Mouse (Mus musculus) hindbrain, embryonic 16.5 days (tissue): Measurements from ENCODE around the gene BC107364. TPM values are rescaled to one million over a fixed set of nuclear protein-coding genes. Genes with fewer than 3 reads are reported as not detected.
"Not testable (repeated sequence)": the region's sequence is repeated elsewhere in the genome, so short reads cannot be mapped to it uniquely, and the experiment has no call there.

Source experiments
- ATAC-seq: fragments of 200-750 bp; cut with Nextera tagmentation; 2 replicates; pipeline ENCODE4 v1.8.0; 2017; ENCODE audit warnings: moderate TSS enrichment, moderate library complexity
- H3K27ac ChIP-seq: fragments of 300-500 bp; sonication (generic); 2 replicates; pipeline ENCODE4 v1.5.1; 2014; ENCODE audit warnings: low read depth, mild to moderate bottlenecking, control low read depth, low read length, moderate library complexity
- H3K27me3 ChIP-seq: fragments of 300-500 bp; sonication (generic); replicated peaks from 2 replicates; pipeline ENCODE4 v1.6.1; 2014; ENCODE audit warnings: low read length; ENCODE audit not compliant: control insufficient read depth, insufficient read depth
- H3K36me3 ChIP-seq: fragments of 300-500 bp; sonication (generic); 2 replicates; pipeline ENCODE4 v1.6.1; 2014; ENCODE audit warnings: mild to moderate bottlenecking, low read length, moderate library complexity, mixed read lengths; ENCODE audit not compliant: control insufficient read depth, insufficient read depth
- H3K4me1 ChIP-seq: fragments of 300-500 bp; sonication (generic); 2 replicates; pipeline ENCODE4 v1.6.1; 2014; ENCODE audit warnings: low read depth, low read length; ENCODE audit not compliant: control insufficient read depth, insufficient read depth
- H3K4me2 ChIP-seq: fragments of 300-500 bp; sonication (generic); 2 replicates; pipeline ENCODE4 v1.6.1; 2014; ENCODE audit warnings: mild to moderate bottlenecking, low read length, control low read depth, moderate library complexity
- H3K4me3 ChIP-seq: fragments of 300-500 bp; sonication (generic); 2 replicates; pipeline ENCODE4 v1.5.1; 2014; ENCODE audit warnings: mild to moderate bottlenecking, low read length, control low read depth, moderate library complexity
- H3K9ac ChIP-seq: fragments of 300-500 bp; sonication (generic); 2 replicates; pipeline ENCODE4 v1.6.1; 2014; ENCODE audit warnings: low read depth, mild to moderate bottlenecking, control low read depth, low read length, moderate library complexity
- H3K9me3 ChIP-seq: fragments of 300-500 bp; sonication (generic); 2 replicates; pipeline ENCODE4 v1.6.1; 2014; ENCODE audit warnings: mild to moderate bottlenecking, low read length, moderate library complexity; ENCODE audit not compliant: control insufficient read depth
- WGBS: fragments of 180-500 bp; shearing (Covaris S2); extraction: QIAGEN DNeasy Blood & Tissue Kit; methylation state at CpG from one replicate; pipeline ENCODE4 v1.1.7; 2014; 5-methylcytosine and 5-hydroxymethylcytosine counted together
- polyA plus RNA-seq: library from polyadenylated mRNA; unstranded; fragments of >200 nt; fragmentation: Nextera tagmentation; extraction: Ambion mirVana; gene quantifications from 2 replicates; pipeline ENCODE4 v1.2.1, GENCODE M21; 2015

BC107364 gene
- polyA plus RNA-seq, 1 experiment from 2014 or later, result not detected

DNA sequence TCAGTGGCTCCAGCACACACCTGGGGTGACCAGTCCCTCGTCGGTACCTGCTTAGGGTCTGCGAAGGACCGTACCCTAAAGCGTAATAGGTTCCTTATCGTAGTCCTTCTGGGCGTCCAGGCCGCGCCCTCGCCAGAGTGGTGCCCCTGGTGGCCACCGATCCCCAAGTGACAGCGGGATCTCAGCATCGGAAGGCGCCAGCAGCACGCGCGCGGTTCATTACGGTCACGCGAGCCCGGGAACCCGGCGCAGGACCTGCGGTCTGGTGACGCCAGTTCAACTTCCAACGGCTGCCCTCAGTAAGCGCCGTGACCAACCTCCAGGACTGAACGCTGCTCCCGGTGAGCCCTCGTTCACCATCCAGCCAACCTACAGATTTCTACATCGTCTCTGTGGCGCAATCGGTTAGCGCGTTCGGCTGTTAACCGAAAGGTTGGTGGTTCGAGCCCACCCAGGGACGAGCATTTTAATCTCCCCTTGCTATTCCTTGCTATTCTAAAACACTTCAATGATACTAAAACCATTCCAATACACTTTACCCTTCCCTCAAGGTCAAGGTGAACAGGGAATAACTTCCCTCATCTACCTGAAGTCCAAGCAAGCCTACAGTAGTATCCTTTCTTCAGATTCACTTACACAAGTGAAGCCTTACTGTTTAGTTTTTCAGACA is 50.1 kb downstream of the BC107364 start:
- Histone ChIP-seq H3K9me3 (peaks cover 3% of the 10 kb centered on the region; the same call in 1 of the 2 replicates), H3K36me3 (no peaks in the 10 kb centered on the region), H3K9ac (no peak overlapping the region), H3K4me2 (peak overlapping the region; percentile 43), H3K4me1 (peaks cover 4% of the 10 kb centered on the region; the same call in 1 of the 2 replicates), H3K27ac (no peak overlapping the region), H3K4me3 (peak overlapping the region; percentile 26), H3K27me3 (peaks cover 82% of the 10 kb centered on the region)
- ATAC-seq, result no peak
- WGBS, result under 1% methylated on average over 39 of the region's 41 CpGs

DNA sequence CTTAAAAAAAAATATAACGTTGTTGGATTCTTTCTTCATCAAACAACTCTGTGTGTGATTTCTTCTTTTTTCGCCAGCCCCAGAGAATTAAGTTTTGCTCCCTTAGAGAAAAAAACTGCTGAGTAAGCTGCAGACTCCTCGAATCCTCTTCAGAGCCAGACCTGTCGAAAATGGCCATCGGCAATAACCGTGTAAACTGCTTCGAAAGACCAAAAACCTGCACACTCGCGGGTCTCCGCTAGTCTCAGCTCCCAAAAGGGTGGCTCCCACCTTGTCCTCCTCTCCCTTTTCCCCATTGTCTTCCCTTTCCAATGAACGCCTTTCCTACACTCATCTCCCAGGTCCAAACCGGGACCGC is 50.7 kb downstream of the BC107364 start:
- H3K27me3 ChIP-seq, result peaks cover 83% of the 10 kb centered on the region
- ATAC-seq, result no peak
- H3K36me3 ChIP-seq, result no peaks in the 10 kb centered on the region
- H3K4me1 ChIP-seq, result peaks cover 4% of the 10 kb centered on the region; the same call in 1 of the 2 replicates
- H3K27ac ChIP-seq, result no peak overlapping the region
- H3K4me3 ChIP-seq, result peak overlapping the region; percentile 26
- H3K9me3 ChIP-seq, result peaks cover 3% of the 10 kb centered on the region; the same call in 1 of the 2 replicates
- WGBS, result 2% methylated on average over 13 of the region's 13 CpGs
- peak overlapping the region; percentile 43 for H3K4me2 ChIP-seq
- no peak overlapping the region for H3K9ac ChIP-seq

DNA sequence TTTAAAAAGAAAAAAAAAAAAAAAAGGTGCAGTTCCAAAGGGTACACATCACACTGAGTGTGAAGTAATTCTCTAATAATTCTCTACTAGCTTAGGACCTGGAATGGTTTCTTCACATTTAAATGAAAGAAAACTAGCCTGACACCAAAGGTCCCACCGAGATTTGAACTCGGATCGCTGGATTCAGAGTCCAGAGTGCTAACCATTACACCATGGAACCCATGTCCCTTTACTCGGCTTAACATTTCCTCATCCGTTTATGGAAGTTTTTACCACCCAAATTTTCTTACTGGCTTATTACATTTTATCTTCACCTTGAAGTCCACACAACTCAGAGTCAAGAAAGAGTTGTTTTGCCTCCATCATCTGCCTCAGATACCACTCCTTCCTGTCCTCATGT is 53.2 kb downstream of the BC107364 start:
- H3K9me3 ChIP-seq, result no peaks in the 10 kb centered on the region
- H3K4me3 ChIP-seq, result no peak overlapping the region
- peaks cover 86% of the 10 kb centered on the region for H3K27me3 ChIP-seq
- no peaks in the 10 kb centered on the region for H3K36me3 ChIP-seq
- H3K27ac ChIP-seq, result no peak overlapping the region
- H3K4me1 ChIP-seq, result peaks cover 4% of the 10 kb centered on the region; the same call in 1 of the 2 replicates
- no peak for ATAC-seq
- no peak overlapping the region for H3K9ac ChIP-seq
- H3K4me2 ChIP-seq, result no peak overlapping the region
- WGBS, result 6% methylated on average over 5 of the region's 5 CpGs

DNA sequence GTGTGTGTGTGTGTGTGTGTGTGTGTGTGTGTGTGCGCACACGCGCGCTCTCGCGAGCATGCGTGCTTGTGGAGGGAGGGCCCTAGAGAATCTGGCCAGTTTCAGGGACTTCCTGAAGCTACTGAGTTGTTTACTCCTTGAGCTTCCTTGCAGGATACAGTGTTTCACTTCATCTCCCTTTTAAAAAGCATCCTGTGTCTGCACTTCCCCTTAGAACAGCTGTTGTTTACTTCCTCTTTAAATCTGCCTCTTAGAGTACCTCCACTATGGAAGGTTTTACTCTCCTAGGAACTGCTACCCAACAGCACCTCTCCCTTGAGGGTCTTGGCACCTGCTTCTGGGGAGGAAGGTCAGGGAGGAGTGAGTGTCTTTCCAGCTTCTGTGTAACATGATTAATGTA is 55.2 kb downstream of the BC107364 start:
- Histone ChIP-seq H3K4me2 (no peak overlapping the region), H3K4me3 (no peak overlapping the region), H3K27ac (no peak overlapping the region), H3K27me3 (peaks cover 75% of the 10 kb centered on the region), H3K4me1 (peaks cover 3% of the 10 kb centered on the region; the same call in 1 of the 2 replicates), H3K9me3 (no peaks in the 10 kb centered on the region), H3K9ac (no peak overlapping the region), H3K36me3 (no peaks in the 10 kb centered on the region)
- 97% methylated on average over 7 of the region's 7 CpGs for WGBS
- ATAC-seq, result no peak

DNA sequence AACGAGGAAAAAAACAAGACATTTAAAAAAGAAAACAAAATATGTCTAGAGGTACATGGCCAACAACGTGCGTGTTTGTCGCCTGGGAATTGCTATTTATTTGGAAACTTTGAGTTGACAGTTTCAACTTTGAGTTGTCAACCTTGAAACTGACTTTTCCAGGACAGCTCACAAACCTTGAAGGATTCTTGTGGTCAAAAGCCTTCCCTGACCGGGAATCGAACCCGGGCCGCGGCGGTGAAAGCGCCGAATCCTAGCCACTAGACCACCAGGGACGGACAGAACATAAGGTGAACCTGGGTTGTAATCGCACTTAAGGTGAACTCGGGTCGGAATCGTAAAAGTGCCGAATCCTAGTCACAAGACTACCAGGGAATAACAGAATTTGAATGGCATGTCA is 64.9 kb downstream of the BC107364 start:
- not testable (repeated sequence) for H3K9ac ChIP-seq, H3K36me3 ChIP-seq, H3K27ac ChIP-seq, H3K4me1 ChIP-seq, H3K4me2 ChIP-seq, ATAC-seq, H3K4me3 ChIP-seq, H3K9me3 ChIP-seq
- no CpG with 5 or more reads among the region's 18 CpGs for WGBS
- H3K27me3 ChIP-seq, result peaks cover 18% of the 10 kb centered on the region

Other genes with a start within 250 kb of the BC107364 start
- gene Bola1, start 232.6 kb downstream of the BC107364 start, polyA plus RNA-seq, result 52.7 and 57.2 TPM in 2 replicates
- not detected in 2 replicates for gene Hist2h2ab, start 232.4 kb downstream of the BC107364 start, polyA plus RNA-seq
- 1.3 TPM in 1 of 2 replicates, not detected in the other for gene Hist2h2ac, start 231.4 kb downstream of the BC107364 start, polyA plus RNA-seq
- 4.9 and 5.5 TPM in 2 replicates for gene Hist2h2be, start 231.2 kb downstream of the BC107364 start, polyA plus RNA-seq
- gene Hist2h3c2, start 213.2 kb downstream of the BC107364 start, polyA plus RNA-seq, result 0.70 and 1.1 TPM in 2 replicates
- 31.6 and 34.2 TPM in 2 replicates for gene Hist2h2aa2, start 212.0 kb downstream of the BC107364 start, polyA plus RNA-seq
- 6.1 and 9.9 TPM in 2 replicates for gene Hist2h2aa1, start 206.8 kb downstream of the BC107364 start, polyA plus RNA-seq
- gene Hist2h3c1, start 205.6 kb downstream of the BC107364 start, polyA plus RNA-seq, result 0.21 and 0.47 TPM in 2 replicates
- gene Hist2h4, start 189.0 kb downstream of the BC107364 start, polyA plus RNA-seq, result 2.8 and 3.1 TPM in 2 replicates
- gene Hist2h3b, start 183.7 kb downstream of the BC107364 start, polyA plus RNA-seq, result 8.1 and 8.4 TPM in 2 replicates
- 1.5 and 2.1 TPM in 2 replicates for gene Hist2h2bb, start 182.6 kb downstream of the BC107364 start, polyA plus RNA-seq
- gene Fcgr1, start 158.3 kb downstream of the BC107364 start, polyA plus RNA-seq, result 1.7 and 2.3 TPM in 2 replicates
- 3.3 and 3.5 TPM in 2 replicates for gene Hfe2, start 72.9 kb upstream of the BC107364 start, polyA plus RNA-seq
- gene Txnip, start 105.7 kb upstream of the BC107364 start, polyA plus RNA-seq, result 51.0 and 53.6 TPM in 2 replicates
- gene Gm16253, start 124.7 kb upstream of the BC107364 start, polyA plus RNA-seq, result 1.0 and 1.9 TPM in 2 replicates
- gene Polr3gl, start 141.9 kb upstream of the BC107364 start, polyA plus RNA-seq, result 31.0 and 33.3 TPM in 2 replicates
- 21.5 and 23.9 TPM in 2 replicates for gene Ankrd34a, start 144.3 kb upstream of the BC107364 start, polyA plus RNA-seq
- 5.1 and 5.8 TPM in 2 replicates for gene Lix1l, start 148.8 kb upstream of the BC107364 start, polyA plus RNA-seq
- gene Rbm8a, start 177.6 kb upstream of the BC107364 start, polyA plus RNA-seq, result 110 and 113 TPM in 2 replicates
- gene Pex11b, start 183.1 kb upstream of the BC107364 start, polyA plus RNA-seq, result 62.4 and 66.2 TPM in 2 replicates
- 0.06 and 0.10 TPM in 2 replicates for gene Gm42957, start 183.2 kb upstream of the BC107364 start, polyA plus RNA-seq
- gene Itga10, start 193.3 kb upstream of the BC107364 start, polyA plus RNA-seq, result 0.85 and 1.1 TPM in 2 replicates
- 2.5 and 2.8 TPM in 2 replicates for gene Ankrd35, start 217.8 kb upstream of the BC107364 start, polyA plus RNA-seq
- gene Pias3, start 244.1 kb upstream of the BC107364 start, polyA plus RNA-seq, result 43.4 and 44.3 TPM in 2 replicates